Mouse (Mus musculus) frontal cortex, postnatal 14 days (tissue): ENCODE measurements at regions not wholly inside any gene's neighbourhood (a gene's known extent, or its start where the extent isn't known, plus 50 kb on each side); places are given as distances from the start of the nearest gene placed in this dataset.

Source experiments
- DNase-seq, 2 experiments: peaks; one replicate each; pipeline ENCODE4 v3.0.0; 2022; ENCODE audit warnings: low spot score in 2 of 2

DNA sequence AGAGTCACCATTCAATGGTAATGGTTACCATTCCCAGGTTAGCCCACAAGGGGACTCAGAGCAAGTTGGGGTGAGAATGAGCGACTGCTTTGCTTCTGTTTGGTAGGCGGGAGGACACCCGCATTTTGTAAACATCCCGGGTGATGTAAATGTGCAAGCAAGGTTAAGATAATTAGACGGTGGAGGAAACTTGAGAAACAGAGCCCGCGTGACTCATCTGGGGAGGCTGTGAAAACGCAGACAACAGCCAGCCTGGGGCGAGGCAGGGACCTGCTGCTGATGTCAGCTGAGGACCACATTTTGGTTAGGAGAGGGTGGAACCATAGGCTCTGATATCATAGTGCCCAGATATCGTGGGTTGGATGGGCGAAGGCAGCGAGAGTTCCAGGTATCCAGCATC lies 52.6 kb upstream of the Zbtb40 start:
- no peak for DNase-seq

GRCm38 (mm10) chr4:137100756-137101155 lies 52.2 kb upstream of the Zbtb40 start:
- DNase-seq: no peak
